Mouse (Mus musculus) urinary bladder, postnatal 10 days (tissue): ENCODE data around the gene Kirrel3.
A peak's percentile ranks its signal among the peaks of the same experiment; 100 is the strongest.

ENCODE experiments used
- DNase-seq: peaks from one replicate; pipeline ENCODE4 v3.0.0; 2022; ENCODE audit warnings: low spot score

Gene Kirrel3

DNA sequence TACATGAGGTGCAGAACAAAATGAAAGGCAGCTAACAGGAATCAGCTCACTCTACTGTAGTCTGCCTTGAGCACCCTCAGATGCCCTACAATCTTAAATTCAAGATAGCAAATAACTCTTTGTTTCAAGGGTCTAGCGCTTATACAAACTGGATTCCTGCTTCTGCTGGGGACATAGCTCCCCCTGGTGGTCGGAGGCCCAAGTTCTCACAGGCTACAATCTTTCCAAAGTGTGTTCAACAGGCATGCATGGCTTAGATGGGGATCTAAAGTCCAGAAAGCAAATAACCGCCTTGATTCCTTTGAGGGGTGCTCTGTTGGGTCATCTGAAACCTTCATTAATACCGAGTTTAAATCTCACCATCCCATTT, 267.1 kb downstream of the Kirrel3 start:
- peak; percentile 20 for DNase-seq

DNA sequence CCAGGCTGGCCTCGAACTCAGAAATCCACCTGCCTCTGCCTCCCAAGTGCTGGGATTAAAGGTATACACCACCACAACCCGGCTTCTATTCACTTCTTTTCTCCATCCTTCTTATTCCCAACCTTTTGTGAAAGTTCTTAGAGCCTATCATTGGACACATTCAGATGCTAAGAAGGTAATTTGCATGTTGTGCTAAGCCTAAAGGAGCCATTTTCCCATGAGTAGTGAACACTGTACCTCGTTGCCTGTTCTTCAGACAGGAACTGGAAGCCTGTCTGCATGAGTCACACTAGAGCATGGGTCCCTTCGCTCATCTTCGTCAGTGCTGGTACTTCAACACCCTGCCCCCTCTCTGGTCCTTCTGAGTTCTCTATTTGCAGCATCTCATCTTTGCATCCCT, 268.2 kb downstream of the Kirrel3 start:
- no peak for DNase-seq

DNA sequence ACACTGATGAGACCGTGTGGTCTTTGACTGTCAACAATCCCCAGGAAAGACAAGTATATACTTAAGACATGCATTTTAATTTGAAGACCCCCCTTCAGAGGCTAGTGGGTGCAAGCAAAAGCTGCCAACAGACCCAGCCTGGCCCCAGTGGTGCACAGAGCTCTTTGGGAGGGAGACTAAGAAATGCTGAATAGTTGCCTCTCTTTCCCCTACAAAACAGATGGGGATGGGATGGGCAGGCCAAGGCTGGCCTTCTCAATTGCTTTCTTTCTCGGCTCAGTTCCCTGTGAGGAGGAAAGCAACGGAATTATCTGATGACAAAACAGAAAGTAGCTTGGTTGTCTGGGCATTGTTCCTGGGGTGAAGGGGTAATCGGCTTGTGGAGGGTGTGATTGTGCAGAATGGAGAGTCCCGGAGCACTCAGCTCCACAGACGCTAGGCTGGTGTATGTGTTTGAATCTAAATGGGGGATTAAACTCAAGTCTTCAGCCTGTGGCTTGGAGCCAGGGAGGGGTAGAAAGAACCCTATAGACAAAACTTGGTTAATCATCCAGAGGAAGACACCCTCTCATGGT, 268.9 kb downstream of the Kirrel3 start:
- DNase-seq = no peak

DNA sequence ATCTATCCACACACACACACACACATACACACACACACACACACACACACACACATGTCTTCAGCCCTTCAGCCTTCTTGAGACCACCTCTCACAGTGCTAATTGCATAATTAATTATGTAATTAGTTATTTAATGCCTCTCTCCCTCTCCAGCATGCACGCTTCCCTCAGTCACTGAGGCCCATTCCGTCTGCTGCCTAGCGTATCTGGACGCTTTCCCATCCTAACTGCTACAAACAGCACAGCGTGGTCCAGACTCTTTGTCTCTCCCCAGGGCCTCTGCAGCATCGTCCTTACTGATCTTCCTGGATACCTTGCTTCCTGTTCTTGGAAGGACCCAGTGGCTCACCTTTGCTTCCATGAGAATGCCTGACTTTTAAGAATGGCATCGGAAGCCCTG, 270.4 kb downstream of the Kirrel3 start:
- no peak for DNase-seq

DNA sequence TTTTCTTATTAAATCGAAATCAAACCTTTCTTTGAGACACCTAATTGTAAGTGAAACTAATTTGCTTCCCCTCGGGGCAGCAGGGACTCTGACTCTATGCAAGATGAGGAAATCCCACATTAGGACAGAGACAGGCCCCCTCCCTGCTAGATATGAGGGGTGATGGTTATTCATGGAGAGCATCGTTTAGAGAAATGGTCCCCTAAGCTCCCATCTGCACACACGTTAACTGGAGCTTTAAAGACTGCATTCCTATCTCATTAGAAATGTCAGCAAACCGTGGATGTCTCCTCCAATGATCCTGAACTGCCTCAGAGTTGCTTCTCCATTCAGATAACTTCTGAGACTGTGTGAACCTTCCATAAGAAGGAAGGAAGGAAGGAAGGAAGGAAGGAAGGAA, 273.2 kb downstream of the Kirrel3 start:
- no peak for DNase-seq

DNA sequence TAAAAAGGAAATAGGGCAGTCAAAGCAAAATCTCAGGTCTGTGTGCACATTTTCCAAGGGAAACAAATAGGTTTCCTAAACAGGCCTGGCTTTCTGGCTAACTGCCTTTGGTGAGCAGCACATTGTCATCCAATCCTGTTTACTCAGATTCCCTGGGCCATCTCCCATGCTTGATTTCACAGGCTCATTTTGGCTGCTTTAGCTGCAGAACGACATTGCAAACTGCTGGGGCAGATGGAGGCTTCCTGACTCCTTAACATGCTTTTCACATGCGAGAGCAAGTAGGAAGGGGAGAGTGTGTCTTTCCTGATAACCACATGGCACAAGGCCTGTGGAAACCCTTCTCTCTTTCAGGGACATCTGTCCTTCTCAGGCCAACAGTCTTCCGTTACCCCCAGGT, 274.8 kb downstream of the Kirrel3 start:
- no peak for DNase-seq

DNA sequence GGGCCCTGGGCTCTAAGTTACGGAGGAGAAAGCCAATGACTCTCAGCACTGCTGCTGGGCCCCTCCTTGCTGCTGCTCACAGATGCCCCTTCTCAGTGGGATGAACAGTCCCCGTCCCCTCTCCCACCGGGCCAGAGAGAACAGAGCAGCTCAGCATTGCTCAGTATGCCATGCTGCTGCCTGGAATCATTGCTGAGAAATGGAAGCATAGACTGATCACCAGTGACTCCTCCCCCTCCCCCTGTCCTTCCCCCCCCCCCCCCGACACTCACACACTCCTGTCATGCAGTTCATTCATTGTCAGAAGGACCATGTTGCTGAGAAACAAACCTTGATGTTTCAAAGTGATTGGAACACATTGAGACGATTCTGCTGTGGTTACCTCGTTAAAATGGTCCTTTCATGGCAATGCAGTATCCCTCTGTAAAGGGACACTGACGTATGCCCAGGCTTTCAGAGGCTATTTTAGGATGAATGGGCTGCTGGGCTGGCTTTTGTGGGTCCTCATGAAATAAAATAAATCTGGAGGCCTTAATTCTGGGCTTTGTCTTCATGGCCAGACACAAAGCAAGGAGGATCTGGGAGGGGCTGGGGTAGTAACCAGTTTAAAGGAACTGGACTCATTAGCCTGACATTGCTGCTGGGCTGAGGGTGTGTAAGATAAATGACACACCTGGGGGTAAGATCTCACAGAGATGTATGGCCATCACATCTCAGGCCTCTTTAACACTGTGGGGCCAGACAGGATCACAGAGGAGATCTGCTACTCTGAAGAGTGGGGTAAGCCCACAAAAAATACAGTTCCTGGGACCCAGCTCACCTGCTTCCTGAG, 281.3 kb downstream of the Kirrel3 start:
- DNase-seq = no peak

DNA sequence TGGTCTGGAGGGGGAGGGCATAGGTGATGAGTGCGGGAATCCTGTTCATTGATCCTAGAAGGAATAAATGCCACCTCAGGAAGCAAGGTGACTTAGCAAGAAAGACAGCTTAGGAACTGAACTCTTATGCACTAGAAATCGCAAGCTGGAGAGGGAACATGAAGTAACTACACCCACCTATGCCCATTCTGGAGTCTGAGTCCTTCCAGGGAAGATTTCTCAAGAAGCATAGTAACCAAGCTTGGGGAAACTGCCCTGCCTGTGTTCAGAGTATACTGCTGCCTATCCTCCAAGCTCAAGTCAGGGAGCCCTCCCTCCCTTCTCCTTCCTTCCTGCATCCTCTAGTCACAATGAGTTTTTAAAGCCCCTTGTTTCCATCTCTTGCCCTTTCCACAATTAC, 283.3 kb downstream of the Kirrel3 start:
- DNase-seq = no peak

DNA sequence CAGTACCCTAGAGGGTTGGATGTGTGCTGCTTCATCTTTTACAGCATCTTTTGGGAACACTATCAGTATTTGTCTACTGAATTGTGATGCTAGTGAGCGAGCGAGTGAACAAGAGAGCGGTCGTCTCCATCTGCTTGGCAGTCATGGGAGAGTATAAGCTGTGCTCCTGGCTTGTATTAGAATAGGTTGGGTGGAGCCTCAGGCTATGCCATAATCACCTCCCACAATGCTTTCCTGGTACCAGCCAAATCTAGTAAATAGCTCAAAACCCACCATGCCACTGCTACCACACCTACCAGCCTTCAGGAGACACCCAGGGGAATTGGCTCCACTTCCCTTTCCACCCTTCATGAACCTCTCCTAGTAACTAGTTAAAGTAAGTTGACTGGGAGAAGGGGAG, 285.3 kb downstream of the Kirrel3 start:
- no peak for DNase-seq

DNA sequence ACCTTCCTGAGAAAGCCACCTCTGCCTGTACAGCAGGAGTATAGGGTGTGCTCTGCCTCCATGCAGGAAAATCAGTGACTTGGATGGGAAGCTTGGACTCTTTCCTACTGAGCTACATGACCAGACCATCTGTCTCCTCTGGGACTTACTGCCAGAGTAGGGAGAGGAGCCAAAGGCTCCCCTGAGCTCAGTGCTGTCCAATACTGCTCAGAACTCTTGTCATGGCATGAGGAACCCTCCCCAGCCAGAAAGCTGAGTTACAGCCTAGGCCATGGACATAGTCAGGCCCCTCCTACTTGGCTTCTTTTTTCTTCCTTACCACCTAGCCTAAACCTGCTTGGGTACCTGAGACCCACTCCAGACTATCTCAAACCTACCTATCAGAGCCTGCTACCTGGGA, 285.7 kb downstream of the Kirrel3 start:
- DNase-seq = no peak

DNA sequence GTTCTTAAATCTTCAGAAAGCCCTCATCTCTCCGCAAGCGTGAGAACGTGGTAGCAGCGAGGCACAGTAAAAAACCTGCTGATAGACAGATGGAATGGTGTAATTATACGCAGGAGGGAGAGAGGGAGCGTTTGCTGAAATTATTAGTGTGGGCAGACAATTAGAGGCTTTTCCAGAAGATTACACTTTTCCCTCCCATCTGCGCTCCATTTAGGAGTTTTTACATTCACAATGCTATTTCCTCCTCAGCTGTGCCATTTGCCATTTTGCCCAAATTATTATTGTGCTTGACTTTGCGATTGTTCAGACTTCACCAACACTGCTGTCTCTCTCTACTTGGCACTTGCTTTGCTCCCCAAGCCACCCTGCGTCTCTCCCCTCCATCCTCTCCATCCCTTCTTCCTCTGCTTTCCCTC, 286.3 kb downstream of the Kirrel3 start:
- no peak for DNase-seq

DNA sequence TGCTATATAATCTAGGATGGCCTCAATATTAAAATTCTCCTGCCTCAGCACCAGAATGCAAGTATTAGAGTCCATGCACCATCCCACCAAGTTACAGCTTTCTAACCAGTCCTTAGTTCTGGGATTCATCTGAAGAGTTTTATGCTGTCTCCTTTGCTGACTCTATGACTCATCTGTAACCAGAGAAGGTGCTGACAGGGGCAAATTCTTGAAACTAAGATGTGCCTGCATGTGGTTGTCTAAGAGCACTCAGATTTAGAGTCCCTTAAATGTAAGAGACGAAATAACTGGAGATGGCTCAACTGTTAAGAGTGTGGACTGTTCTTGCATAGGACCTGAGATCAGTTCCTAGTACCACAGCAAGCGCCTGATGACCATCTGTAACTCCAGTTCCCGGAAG, 295.7 kb downstream of the Kirrel3 start:
- no peak for DNase-seq

DNA sequence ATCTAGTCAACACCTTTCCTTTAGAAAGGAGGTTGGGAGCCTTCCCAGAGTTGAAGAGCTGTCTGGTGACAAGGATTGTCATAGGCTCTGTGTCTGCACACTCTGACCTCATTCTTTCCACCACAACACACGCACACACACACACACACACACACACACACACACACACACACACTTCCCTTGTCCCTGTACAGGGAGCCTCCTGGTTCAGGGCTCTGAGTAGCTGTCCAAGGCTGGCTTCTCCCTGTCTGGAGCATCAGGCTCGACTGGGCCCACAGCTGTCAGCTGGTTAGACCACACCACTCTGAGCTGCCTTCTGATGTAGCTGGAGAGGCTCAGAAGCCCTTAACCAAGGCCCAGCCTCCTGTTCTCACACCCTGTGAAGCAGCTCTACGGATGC, 302.2 kb downstream of the Kirrel3 start:
- no peak for DNase-seq

DNA sequence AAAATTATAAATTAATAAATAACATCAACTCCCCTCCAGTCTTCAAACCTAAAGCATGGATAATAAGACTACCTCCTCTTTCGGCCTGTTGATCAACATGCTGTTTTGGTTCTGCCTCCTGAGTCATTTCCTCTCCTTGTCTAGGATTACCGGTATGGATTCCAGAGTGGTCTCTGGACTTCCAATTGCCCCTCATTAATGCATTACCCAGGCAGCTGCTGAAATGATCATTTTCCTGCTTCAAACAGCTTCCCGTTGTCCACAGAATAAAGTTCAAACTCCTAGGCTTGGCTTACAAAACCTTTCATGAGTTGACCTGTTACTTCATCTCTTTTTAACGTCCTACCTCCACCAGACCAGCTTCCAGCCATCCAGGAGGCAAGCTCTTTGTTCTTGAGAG, 309.5 kb downstream of the Kirrel3 start:
- DNase-seq = no peak

DNA sequence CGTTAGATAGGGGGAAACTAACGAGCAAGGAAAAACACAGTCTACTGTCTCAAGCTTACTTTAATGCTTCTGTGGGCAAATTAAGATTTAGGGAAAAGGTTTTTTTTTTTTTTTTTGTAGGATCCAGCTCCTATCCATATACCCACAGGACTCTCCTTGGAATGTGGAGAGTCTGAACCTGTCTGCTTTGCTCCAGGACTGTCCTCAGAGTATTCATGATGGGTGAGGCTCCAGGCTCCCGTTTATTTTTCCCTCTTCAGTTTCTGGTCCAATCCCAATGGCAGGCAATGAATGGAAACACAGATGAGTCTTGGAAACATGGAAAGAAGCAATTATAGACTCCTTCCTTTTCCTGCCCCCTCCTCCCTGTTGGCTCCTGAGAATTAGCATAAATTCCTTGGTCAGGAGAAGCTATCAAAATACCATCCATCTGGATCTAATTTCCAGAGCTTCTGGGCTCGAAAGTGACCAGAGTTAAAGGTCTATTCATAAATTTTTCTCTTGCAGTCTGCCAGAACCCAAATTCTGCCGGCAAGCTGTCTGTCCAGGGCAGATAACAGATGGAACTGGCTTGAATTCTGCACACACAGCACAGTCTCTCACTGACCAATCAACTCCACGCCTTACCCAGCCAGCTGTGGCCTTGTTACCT, 312.1 kb downstream of the Kirrel3 start:
- DNase-seq = no peak

DNA sequence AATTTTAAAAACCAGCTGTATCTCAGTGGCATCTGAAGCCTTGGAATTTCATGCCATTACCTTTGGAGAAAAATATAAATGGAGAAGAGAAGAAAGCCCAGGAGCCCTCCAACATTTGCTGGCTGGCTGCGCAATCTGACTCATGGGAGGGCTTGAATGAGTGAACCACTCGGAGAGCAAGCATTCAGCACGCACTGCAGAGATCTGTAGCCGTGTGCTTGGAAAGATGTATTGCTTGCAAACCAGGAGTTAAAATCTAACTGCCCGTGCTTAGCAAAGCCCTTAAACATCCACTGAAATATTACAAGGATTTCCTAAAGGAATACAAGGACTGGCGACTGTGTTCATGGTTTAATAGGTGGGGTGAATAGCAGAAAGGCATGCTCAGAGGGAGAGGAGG, 316.0 kb downstream of the Kirrel3 start:
- DNase-seq = no peak

DNA sequence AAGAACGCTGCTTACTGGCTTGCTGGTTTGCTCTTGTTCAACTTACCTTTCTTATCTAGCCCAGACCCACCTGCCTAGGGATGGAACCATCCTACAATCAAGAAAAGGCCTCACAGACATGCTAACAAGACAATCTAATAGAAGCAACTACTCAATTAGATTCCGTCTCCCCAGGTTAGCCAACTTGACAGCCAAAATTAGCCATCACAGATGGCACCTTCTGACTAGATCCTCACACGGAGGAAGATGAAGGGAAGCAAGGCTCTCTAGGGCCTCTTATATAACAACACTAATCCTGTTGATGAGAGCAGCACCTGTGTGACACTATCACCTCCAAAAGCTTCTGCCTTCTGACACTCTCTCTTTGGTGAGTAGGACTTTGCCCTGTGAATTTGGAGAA, 321.2 kb downstream of the Kirrel3 start:
- DNase-seq = no peak

DNA sequence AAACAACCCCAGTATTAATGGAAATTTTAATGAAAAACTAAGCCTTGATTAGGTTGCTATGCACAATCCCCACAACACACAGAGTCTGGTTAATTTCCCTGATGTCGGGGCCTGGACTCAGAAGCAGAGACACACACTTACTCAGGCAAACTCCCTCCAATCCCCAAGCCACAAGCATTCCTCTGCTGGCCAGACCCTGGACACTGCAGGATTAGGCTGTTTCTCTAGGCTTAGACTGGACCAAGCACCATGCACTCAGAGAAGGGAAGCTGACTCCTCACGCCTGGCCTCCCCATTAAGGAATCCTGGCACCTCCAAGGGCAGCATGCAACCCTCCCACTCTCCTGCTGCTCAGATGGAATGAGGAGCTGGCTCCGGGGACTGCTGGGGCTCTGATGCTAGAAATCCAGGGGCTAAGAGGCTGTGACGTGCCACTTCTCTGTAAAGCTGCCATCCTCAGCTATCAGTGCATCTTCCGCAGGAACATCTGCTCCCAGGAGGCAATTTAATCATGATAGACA, 324.4 kb downstream of the Kirrel3 start:
- DNase-seq = no peak

DNA sequence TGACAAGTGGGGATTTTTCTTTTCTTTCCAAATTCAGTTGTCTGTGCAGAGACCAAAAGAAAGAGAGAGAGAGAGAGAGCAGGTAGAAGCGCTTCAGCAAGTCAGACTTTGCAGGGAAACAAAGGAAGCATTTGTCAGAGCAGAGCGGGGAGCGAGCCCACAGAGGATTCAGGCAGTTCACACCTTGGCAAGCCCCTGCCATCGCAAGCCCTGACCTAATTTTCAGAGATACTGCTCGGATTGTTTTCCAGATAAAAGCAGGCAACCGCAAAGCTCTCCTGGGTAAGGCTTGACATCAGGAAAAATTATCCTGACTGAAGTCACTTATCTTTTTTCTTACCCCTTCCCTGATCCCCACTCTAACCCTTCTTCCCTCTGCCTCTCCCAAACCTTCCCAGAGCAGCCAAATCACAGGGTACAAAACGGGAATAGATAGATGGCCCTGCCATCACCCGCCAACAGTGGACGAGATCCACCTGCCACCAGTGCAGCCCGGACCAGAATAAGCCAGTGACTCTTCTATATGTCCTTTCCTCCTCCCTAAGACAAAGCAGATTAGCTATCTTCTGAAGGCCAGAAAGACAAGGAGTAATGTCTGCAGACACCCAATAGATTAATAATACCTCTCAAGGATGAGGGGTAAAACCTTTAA, 332.8 kb downstream of the Kirrel3 start:
- DNase-seq = no peak

DNA sequence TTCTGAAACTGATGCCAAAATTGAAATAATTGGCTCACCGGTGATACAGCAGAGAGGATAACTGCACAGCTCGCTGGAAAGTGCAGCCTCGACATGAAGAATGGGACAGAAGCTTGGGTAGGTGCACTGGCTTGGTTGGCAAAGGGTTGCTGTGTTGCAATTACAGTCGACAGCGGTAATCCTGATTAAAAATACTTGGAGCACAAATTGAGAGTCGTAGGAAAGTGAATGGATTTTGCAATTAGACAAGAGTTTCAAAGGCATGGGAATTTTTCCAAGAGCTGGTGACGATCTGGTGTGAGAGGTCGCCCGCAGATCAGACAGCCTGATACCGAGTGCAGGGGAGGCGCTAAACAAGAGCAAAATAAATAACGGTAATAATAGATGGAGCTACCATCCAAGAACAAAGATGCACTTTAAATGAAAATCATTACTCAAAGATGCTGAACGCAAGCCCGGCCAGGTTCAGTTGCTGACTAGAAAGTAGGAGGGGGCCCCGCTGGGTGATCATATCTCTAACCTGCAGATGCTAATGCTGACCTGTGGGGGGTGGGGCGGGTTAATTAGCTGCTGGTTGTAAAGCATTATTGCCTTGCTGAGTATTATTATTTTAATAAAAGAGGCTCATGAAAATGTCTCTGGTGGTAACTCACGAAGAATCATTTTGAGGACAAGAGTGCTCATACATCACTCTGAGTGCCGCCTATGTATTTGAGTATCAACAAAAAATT, 338.8 kb downstream of the Kirrel3 start:
- no peak for DNase-seq

DNA sequence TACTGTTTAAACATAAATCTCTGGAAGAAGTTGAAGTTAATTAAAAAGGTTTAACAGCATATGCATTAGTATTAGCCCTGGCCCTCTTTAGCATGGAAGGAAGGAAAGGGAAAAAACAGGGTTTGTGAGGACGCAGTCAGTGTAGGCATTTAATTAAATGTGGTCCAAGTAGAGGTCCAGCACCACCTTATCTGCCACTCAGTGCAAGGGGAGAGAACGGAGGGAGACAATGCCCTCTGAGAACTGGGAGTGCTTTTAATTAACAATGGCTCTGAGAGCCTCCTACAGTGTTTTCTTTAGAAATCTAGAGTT, 339.4 kb downstream of the Kirrel3 start:
- no peak for DNase-seq

DNA sequence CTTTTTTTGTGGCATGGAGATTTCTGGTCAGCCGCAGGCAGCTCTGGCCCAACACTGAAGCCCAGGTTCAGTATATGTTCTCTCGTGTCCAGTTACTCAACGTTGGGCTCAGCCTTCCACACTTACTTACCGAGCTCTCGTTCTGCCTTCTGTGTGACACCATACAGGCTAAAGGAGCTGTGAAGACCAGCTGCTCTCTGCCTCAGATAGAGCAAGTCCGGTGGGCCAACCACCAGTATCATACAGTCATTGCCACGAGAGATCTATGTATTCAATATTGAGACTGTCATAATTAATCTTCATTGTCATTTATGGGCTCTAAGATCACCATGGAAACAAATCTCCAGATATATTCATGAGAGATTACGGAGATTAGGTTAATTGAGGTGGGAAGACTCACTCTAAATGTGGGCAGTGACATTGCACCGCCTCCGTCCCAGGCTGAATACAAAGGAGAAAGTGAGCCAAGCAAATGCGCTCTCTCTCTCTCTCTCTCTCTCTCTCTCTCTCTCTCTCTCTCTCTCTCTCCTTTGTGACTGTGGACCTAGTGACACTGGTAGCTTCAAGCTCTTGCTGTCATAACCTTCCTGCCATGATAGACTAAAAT, 339.8 kb downstream of the Kirrel3 start:
- no peak for DNase-seq
